Mouse (Mus musculus) layer of hippocampus, adult 2 months (tissue): Measurements from ENCODE around the gene Rpl37a. TPM values are rescaled to one million over a fixed set of nuclear protein-coding genes. Genes with fewer than 3 reads are reported as not detected.

Source experiments
- DNase-seq, 2 experiments: peaks; one replicate each; pipeline ENCODE4 v3.0.0; 2022; ENCODE audit warnings: low spot score in 2 of 2
- H3K27ac ChIP-seq: fragments of 200-600 bp; 2 replicates; pipeline ENCODE4 v1.8.1; 2022
- H3K4me3 ChIP-seq: fragments of 200-600 bp; 2 replicates; pipeline ENCODE4 v1.8.1; 2022; ENCODE audit warnings: mild to moderate bottlenecking
- CTCF ChIP-seq: fragments of 200-600 bp; conservative IDR thresholded peaks from 2 replicates; pipeline ENCODE4 v1.8.1; 2022; ENCODE audit warnings: antibody characterized with exemption, mild to moderate bottlenecking, moderate library complexity
- total RNA-seq, 2 experiments: library from RNA; stranded (reverse); gene quantifications; 2 replicates each; pipeline ENCODE4 v1.2.3; 2021

The Rpl37a gene
- total RNA-seq, 2 experiments from 2014 or later = 580 to 592 TPM

GRCm38 (mm10) chr1:72717540-72717939 lies 6.5 kb downstream of the Rpl37a start:
- no peak for TF ChIP-seq CTCF
- DNase-seq = no peak
- no peak overlapping the region for H3K27ac ChIP-seq
- no peak overlapping the region for H3K4me3 ChIP-seq

DNA sequence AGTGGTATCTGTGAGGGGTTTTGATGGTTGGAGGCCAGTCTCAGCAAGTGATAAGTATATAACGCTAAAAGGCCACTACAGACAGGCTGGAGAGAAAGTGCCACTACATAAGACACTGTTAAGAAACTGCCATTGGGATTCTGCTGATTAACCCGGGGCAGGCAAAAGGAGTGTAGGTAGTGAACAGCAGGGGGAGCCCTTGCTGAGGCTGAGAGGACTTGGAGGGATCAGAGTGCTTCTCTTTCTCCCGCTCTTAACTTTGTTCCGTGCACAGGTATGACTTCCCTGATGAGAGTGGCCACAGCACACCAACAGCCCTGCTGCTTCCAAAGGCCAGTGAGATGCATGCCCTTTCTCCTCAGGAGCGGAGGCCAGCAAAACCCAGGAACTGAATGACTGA lies 7.8 kb downstream of the Rpl37a start:
- peak; percentile 64 to 68 for DNase-seq
- peak; percentile 88 for TF ChIP-seq CTCF
- H3K27ac ChIP-seq = no peak overlapping the region
- no peak overlapping the region for H3K4me3 ChIP-seq

GRCm38 (mm10) chr1:72720115-72720725 lies 9.1 kb downstream of the Rpl37a start:
- no peak for DNase-seq
- Histone ChIP-seq H3K4me3 (no peak overlapping the region), H3K27ac (no peak overlapping the region)
- no peak for TF ChIP-seq CTCF

- Histone ChIP-seq H3K27ac (no peak overlapping the region), H3K4me3 (no peak overlapping the region)
- TF ChIP-seq CTCF = no peak
- no peak for DNase-seq
These were observed 11.6 kb downstream of the Rpl37a start for GRCm38 (mm10) chr1:72722646-72723045.

DNA sequence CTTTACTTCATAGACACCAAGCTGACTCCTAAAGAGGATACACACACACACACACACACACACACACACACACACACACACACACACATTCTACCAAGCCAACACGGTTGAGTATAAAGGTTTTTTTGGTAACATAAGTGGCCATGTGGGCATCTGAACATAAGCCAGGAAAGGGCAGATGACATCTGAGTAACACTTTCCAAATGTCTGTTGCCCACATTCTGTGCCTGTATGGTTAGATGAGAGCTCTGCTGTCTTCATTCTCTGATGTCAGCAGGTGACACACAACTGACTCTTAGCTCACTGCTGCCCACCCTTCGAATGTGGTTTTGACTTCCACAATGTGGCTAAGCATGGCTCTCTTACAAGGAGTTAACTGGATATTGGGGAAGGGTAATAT lies 13.3 kb downstream of the Rpl37a start:
- Histone ChIP-seq H3K27ac (no peak overlapping the region), H3K4me3 (no peak overlapping the region)
- no peak for DNase-seq
- TF ChIP-seq CTCF = no peak

GRCm38 (mm10) chr1:72725941-72726340 lies 14.9 kb downstream of the Rpl37a start:
- Histone ChIP-seq H3K27ac (no peak overlapping the region), H3K4me3 (no peak overlapping the region)
- no peak for TF ChIP-seq CTCF
- no peak for DNase-seq

DNA sequence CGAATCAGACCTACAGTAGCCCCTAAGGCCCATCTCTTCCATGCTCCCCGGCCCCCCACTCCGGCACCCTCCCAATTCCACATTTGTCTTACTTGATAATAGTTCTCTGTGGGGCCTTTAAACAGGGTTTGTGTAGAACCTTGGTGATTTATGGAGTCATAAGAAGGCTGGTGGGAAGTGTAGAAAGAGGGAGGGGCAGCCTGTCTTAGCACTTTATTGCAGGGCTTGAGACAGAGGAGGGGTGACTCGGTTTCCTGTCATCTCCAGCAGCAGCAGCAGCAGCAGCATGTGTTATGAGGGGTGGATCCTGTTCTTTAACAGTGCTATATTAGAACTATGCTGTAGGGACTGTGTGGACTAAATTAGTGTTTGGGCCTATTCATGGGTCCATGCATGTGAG lies 17.7 kb downstream of the Rpl37a start:
- TF ChIP-seq CTCF = no peak
- no peak overlapping the region for H3K27ac ChIP-seq
- no peak overlapping the region for H3K4me3 ChIP-seq
- no peak for DNase-seq

DNA sequence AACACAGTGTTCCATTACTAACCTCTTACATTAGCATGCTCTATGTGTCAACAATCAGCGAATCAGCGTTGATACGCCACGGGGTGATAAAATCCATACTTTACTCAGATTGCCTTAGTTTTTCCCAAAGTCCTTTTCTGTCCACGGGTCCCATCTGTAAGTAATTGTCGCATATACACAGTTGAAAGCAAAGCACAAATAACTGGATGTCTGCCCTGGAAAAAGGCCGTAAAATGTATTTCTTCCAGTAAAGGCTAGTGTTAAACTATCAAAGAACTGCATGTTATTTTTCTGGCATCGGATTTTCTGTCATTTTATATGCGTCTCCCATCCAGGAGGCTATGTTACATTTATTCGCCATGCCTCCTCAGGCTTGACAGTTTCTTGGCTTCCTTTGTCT lies 19.0 kb downstream of the Rpl37a start:
- TF ChIP-seq CTCF = no peak
- H3K4me3 ChIP-seq = no peak overlapping the region
- DNase-seq = no peak
- H3K27ac ChIP-seq = no peak overlapping the region

DNA sequence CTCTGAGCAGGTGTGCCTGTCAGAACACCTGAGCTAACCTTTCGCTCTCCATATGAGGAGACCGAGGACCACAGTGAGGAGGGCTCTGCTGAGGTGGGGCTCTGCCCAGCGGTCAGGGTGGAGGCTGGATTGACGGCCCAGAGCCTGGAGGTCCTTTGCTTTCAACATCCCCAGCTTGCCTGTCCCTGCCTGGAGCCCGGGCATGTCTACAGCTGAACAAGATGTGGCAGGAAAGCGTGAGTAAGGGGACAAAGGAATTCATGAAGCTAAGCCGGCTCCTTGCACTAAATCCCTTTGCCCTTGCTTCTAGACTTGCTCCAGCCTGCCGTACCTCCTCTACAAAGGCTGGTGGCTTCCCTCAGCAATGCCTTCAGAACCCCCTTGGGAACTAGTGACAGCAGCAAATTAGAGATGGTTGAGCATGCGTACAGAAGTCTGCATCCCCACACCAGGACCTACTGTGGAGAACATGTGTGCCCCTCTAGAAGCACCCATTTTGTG lies 22.2 kb downstream of the Rpl37a start:
- TF ChIP-seq CTCF = no peak
- Histone ChIP-seq H3K27ac (no peak overlapping the region), H3K4me3 (no peak overlapping the region)
- no peak for DNase-seq

GRCm38 (mm10) chr1:72736397-72737125 lies 25.5 kb downstream of the Rpl37a start:
- Histone ChIP-seq H3K27ac (no peak overlapping the region), H3K4me3 (no peak overlapping the region)
- no peak for TF ChIP-seq CTCF
- no peak for DNase-seq

DNA sequence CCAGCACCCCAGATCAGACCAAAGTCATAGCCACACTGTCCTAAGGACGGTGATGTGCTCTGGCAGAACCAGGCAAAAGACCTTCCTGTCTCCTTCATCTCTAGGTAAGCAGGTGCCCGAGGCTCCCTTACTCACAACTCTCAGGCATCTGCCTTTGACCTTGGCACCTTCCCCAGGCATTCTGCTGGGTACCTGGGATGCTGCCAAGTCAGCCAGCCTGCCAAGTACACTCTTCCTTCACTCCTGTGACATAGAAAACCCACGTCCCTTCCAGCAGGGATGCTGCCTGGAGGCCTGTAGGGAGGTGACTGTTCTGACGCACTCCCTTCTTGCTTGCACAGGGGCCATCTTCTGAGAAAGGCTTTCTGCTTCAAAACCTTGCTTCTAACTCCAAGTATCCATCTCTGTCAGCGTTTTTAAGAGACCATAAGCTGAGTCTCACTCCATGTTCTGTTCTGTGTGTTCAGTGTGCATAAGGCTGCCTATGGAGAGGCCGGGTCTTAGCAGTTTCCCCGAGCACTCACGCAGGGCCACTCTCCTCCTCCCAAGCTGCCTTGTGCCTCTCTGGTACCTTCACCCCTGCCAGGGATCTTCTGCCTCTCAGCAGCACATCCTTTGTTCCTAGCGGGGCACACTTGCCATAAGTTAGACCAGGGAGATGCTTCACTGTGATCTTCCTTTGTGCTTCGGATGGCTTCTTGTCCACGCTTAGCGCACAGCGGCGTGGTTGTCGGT lies 28.0 kb downstream of the Rpl37a start:
- no peak for TF ChIP-seq CTCF
- DNase-seq = no peak
- Histone ChIP-seq H3K27ac (no peak overlapping the region), H3K4me3 (no peak overlapping the region)

- DNase-seq = peak; percentile 45 to 49
- H3K27ac ChIP-seq = no peak overlapping the region
- no peak for TF ChIP-seq CTCF
- no peak overlapping the region for H3K4me3 ChIP-seq
These were observed 28.6 kb downstream of the Rpl37a start for GRCm38 (mm10) chr1:72739681-72740063.

DNA sequence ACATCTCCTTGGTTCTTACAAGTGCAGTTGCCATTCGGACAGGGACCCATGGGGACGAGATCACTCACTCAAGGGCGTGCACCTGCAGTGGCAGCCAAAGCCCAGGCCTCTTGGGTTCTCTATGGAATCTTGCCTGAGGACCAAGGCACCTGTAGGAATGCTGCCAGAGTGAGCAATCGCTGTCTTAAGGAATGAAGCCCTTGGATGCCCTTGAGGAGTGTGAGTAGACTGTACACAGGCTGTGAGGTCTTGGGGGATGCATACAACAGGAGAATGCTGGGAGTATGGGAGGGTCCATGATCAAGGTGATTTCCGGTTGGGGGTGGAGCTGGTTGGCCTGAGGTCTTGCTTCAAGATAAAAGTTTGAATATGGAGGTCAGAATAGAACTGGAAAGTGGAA lies 30.3 kb downstream of the Rpl37a start:
- Histone ChIP-seq H3K4me3 (no peak overlapping the region), H3K27ac (no peak overlapping the region)
- DNase-seq = no peak
- no peak for TF ChIP-seq CTCF
